Mouse (Mus musculus): ENCODE measurements around the gene Tmem183a. TPM values are rescaled to one million over a fixed set of nuclear protein-coding genes. Genes with fewer than 3 reads are reported as not detected.

Gene Tmem183a
- total and polyA plus RNA-seq, 3 experiments: 37.8 to 94.0 (median 65.9) TPM

DNA sequence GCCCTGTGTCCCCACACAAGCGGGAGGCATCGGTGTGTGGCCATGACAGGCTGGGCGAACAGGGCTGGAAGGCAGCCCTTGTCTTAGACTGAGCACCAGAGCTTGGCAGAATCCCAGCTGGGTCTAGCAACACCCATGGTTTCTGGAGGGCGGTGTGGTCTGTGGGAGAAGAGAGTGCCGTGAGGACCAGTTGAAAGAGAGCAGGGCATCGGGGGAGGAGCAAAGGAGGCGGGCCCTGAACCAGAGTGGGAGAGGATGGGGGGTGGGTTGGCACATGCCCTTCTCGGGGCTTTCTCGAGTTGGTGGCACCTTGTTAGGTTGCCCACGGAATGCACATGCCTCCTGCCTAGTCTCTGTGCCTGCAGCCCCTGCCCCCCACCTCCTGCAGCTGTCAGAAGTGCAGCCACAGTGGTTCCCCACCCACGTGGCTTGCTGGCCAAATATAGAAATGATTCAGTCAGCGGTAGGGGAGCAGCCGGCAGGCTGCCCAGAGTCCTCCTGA is 29.0 kb downstream of the Tmem183a start, which contains the start of gene Ppfia4:
Ppfia4 (minus strand) TSS at position 159 of the 502 bp plus-strand sequence.
- no peak for ATAC-seq (ENCODE audit: extremely low read depth, insufficient number of reproducible peaks, low FRiP score, poor library complexity, severe bottlenecking)
- no peak for DNase-seq (ENCODE audit: low spot score)
- H3K27me3 ChIP-seq (ENCODE audit: insufficient read depth, low read length): peaks cover 58% of the 10 kb centered on the region
- H3K36me3 ChIP-seq (replicated peaks): no peaks in the 10 kb centered on the region
- no peaks in the 10 kb centered on the region for H3K9me3 ChIP-seq (replicated peaks)
- H3K4me1 ChIP-seq (ENCODE audit: insufficient read depth, low read depth, low read length): peaks cover 11% of the 10 kb centered on the region
- TF ChIP-seq TAL1 (conservative IDR thresholded peaks at IDR 0.05; ENCODE audit: low read depth, low read length) (no peak), POLR2AphosphoS5 (IDR thresholded peaks at IDR 0.05; ENCODE audit: insufficient replicate concordance, low read depth, low read length) (no peak), GATA2 (IDR thresholded peaks at IDR 0.05; ENCODE audit: borderline replicate concordance, low read depth, low read length) (no peak), GATA1 (IDR thresholded peaks at IDR 0.05; ENCODE audit: borderline replicate concordance, low read length) (no peak), CTCF (IDR thresholded peaks at IDR 0.05; ENCODE audit: low read depth, low read length) (no peak)
- H3K4me3 ChIP-seq (ENCODE audit: low read depth, low read length): no peak within 1 kb of the TSS

DNA sequence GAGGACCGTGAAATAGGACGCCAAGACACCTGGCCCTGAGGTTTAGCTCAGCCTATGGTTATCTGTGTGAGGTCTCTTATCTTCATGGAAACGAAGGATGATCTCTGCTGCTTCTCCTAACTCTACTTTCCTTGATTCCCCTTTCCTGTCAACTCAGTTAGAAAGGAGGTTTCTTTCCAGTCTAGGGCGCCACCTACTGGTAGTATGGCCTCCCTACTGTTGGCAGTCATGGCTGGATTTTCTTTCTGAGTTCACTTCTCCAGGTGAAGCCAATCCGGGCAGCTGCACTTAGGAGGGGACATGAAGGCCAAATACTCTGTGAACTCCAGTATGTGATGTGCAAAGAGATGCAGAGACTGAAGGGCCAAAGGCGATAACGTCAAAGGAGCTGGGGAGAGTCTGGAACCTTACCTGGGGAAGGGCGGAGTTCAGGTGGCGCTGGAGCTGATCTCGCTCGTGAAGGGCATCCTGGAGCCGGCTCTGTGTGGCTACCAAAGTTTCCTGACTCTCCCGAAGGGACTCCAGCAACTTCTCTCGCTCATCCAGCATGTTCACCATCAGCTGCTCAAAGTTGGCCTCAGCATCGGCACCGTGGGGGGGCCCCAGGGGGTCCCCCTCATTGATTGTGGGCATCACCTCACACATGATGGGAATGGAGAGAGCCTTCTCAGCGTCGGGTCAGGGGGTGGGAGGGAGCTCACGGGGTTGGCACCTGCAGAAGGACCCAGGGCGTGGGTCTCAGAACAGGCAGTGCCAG is 29.7 kb downstream of the Tmem183a start:
- ATAC-seq (ENCODE audit: extremely low read depth, insufficient number of reproducible peaks, low FRiP score, poor library complexity, severe bottlenecking): no peak
- peak; percentile 82 for DNase-seq (ENCODE audit: low spot score)
- H3K9me3 ChIP-seq (replicated peaks): no peaks in the 10 kb centered on the region
- H3K4me3 ChIP-seq (ENCODE audit: low read depth, low read length): no peak overlapping the region
- no peaks in the 10 kb centered on the region for H3K36me3 ChIP-seq (replicated peaks)
- peaks cover 11% of the 10 kb centered on the region for H3K4me1 ChIP-seq (ENCODE audit: insufficient read depth, low read depth, low read length)
- TF ChIP-seq CTCF (IDR thresholded peaks at IDR 0.05; ENCODE audit: low read depth, low read length) (peak; percentile 95), GATA1 (IDR thresholded peaks at IDR 0.05; ENCODE audit: borderline replicate concordance, low read length) (no peak), GATA2 (IDR thresholded peaks at IDR 0.05; ENCODE audit: borderline replicate concordance, low read depth, low read length) (no peak), POLR2AphosphoS5 (IDR thresholded peaks at IDR 0.05; ENCODE audit: insufficient replicate concordance, low read depth, low read length) (no peak), TAL1 (conservative IDR thresholded peaks at IDR 0.05; ENCODE audit: low read depth, low read length) (no peak)
- H3K27me3 ChIP-seq (ENCODE audit: insufficient read depth, low read length): peaks cover 54% of the 10 kb centered on the region

DNA sequence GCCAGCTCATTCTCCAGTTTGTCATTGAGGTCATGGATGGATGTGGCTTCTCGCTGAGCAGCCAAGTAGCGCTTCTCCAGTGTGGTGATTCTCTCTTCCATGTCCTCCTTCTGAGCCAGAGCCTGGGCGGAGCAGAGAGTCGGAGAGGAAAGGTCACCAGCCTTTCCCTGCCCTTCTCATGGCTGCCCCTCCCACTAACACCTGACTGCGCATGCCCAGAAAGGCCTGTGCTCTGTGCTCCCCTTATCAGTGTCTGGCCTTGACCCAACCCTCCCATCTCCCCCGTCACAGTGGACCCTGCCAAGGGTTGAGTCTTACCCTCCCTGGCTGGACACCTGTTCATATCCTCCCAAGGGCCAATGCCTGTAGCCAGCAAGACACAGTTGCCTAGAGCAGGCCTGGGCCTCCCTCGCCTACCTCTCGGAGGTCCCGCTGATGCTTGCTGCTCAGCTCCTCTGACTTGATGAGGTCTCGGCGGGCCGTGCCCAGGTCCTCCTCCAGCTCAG is 34.9 kb downstream of the Tmem183a start:
- ATAC-seq (ENCODE audit: extremely low read depth, insufficient number of reproducible peaks, low FRiP score, poor library complexity, severe bottlenecking): no peak
- Histone ChIP-seq H3K27me3 (ENCODE audit: insufficient read depth, low read length) (peaks cover 51% of the 10 kb centered on the region), H3K9me3 (replicated peaks) (no peaks in the 10 kb centered on the region), H3K4me1 (ENCODE audit: insufficient read depth, low read depth, low read length) (peaks cover 4% of the 10 kb centered on the region; the same call in 1 of the 2 replicates), H3K4me3 (ENCODE audit: low read depth, low read length) (no peak overlapping the region), H3K36me3 (replicated peaks) (no peaks in the 10 kb centered on the region)
- TF ChIP-seq TAL1 (conservative IDR thresholded peaks at IDR 0.05; ENCODE audit: low read depth, low read length) (no peak), POLR2AphosphoS5 (IDR thresholded peaks at IDR 0.05; ENCODE audit: insufficient replicate concordance, low read depth, low read length) (no peak), GATA2 (IDR thresholded peaks at IDR 0.05; ENCODE audit: borderline replicate concordance, low read depth, low read length) (no peak), GATA1 (IDR thresholded peaks at IDR 0.05; ENCODE audit: borderline replicate concordance, low read length) (no peak), CTCF (IDR thresholded peaks at IDR 0.05; ENCODE audit: low read depth, low read length) (no peak)
- no peak for DNase-seq (ENCODE audit: low spot score)

DNA sequence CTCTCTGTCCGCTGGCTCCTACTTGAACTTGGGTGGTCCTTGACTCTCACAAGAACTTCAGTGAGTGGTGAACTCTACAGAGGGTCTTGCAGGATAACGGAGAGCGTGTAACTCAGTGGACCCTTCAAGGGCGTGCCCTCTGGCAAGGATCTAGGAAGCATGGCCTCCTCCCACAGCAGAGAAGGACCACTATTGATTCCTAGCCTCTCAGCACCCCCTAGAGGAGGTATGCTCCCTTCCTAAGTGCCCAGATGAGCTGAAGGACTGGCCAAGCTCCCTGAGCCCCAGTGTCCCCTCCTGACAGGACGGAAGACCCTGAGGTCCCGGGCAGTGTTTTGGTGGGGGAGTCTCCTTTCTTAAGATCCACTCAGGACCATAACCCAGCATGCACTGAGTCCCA is 39.2 kb downstream of the Tmem183a start:
- DNase-seq (ENCODE audit: low spot score): no peak
- peaks cover 4% of the 10 kb centered on the region; the same call in 1 of the 2 replicates for H3K4me1 ChIP-seq (ENCODE audit: insufficient read depth, low read depth, low read length)
- peaks cover 50% of the 10 kb centered on the region for H3K27me3 ChIP-seq (ENCODE audit: insufficient read depth, low read length)
- no peaks in the 10 kb centered on the region for H3K9me3 ChIP-seq (replicated peaks)
- TF ChIP-seq TAL1 (conservative IDR thresholded peaks at IDR 0.05; ENCODE audit: low read depth, low read length): no peak
- TF ChIP-seq POLR2AphosphoS5 (IDR thresholded peaks at IDR 0.05; ENCODE audit: insufficient replicate concordance, low read depth, low read length): no peak
- no peak for TF ChIP-seq GATA2 (IDR thresholded peaks at IDR 0.05; ENCODE audit: borderline replicate concordance, low read depth, low read length)
- TF ChIP-seq CTCF (IDR thresholded peaks at IDR 0.05; ENCODE audit: low read depth, low read length): no peak
- no peak for TF ChIP-seq GATA1 (IDR thresholded peaks at IDR 0.05; ENCODE audit: borderline replicate concordance, low read length)
- no peak for ATAC-seq (ENCODE audit: extremely low read depth, insufficient number of reproducible peaks, low FRiP score, poor library complexity, severe bottlenecking)
- H3K36me3 ChIP-seq (replicated peaks): no peaks in the 10 kb centered on the region
- H3K4me3 ChIP-seq (ENCODE audit: low read depth, low read length): no peak overlapping the region

DNA sequence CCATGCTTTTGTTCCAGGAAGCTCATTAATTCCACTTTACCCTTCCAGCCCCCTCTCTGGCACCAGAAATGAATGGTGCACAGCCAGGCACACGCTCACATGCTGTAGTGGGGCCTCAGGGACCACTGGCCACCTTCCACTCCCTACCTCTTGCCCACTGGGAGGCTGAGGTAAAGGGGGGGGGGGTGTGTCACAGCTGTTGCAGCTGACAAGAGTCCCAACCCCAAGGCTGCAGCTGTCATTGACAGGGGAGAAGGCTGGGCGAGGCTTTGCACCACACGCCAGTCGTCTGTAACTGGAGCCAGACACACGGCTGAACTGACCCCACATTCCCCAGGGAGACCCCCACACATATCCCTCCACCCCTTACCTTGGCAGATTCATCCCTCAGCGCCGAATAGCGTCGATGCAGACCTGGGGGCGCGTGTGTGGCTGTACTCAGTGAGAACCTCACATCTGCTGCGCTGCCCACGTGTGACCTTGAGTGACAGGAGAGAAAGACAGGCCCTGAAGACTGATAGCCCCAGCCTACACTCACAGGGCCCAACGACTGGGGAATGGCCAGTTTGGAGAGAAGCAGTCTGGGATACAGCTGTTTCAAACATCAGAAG is 41.0 kb downstream of the Tmem183a start:
- no peak overlapping the region for H3K4me3 ChIP-seq (ENCODE audit: low read depth, low read length)
- H3K36me3 ChIP-seq (replicated peaks): no peaks in the 10 kb centered on the region
- no peak for TF ChIP-seq POLR2AphosphoS5 (IDR thresholded peaks at IDR 0.05; ENCODE audit: insufficient replicate concordance, low read depth, low read length)
- no peak for TF ChIP-seq CTCF (IDR thresholded peaks at IDR 0.05; ENCODE audit: low read depth, low read length)
- TF ChIP-seq GATA2 (IDR thresholded peaks at IDR 0.05; ENCODE audit: borderline replicate concordance, low read depth, low read length): no peak
- no peak for TF ChIP-seq GATA1 (IDR thresholded peaks at IDR 0.05; ENCODE audit: borderline replicate concordance, low read length)
- TF ChIP-seq TAL1 (conservative IDR thresholded peaks at IDR 0.05; ENCODE audit: low read depth, low read length): no peak
- DNase-seq (ENCODE audit: low spot score): no peak
- peaks cover 56% of the 10 kb centered on the region for H3K27me3 ChIP-seq (ENCODE audit: insufficient read depth, low read length)
- peaks cover 4% of the 10 kb centered on the region; the same call in 1 of the 2 replicates for H3K4me1 ChIP-seq (ENCODE audit: insufficient read depth, low read depth, low read length)
- no peaks in the 10 kb centered on the region for H3K9me3 ChIP-seq (replicated peaks)
- no peak for ATAC-seq (ENCODE audit: extremely low read depth, insufficient number of reproducible peaks, low FRiP score, poor library complexity, severe bottlenecking)

DNA sequence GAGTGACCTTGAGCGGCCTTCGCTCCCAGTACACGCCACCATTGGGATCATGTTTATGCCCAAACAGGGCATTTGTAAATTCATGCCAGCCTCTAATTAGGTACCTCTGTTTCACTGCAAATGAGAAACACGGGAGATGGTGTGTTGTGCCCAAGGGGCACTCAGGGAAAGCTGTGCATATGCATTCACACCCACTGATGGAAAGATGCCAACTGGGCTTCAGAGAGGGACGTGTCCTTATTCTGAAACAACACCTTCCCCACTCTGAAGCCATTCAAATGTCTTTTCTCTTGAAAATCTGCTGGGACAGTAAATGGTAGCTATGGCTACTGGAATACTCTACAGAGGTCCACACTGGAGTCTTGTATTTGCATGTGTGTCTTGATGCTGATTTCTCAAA is 43.5 kb downstream of the Tmem183a start:
- DNase-seq (ENCODE audit: low spot score): no peak
- peaks cover 4% of the 10 kb centered on the region; the same call in 1 of the 2 replicates for H3K4me1 ChIP-seq (ENCODE audit: insufficient read depth, low read depth, low read length)
- TF ChIP-seq GATA2 (IDR thresholded peaks at IDR 0.05; ENCODE audit: borderline replicate concordance, low read depth, low read length) (no peak), GATA1 (IDR thresholded peaks at IDR 0.05; ENCODE audit: borderline replicate concordance, low read length) (no peak), TAL1 (conservative IDR thresholded peaks at IDR 0.05; ENCODE audit: low read depth, low read length) (no peak), CTCF (IDR thresholded peaks at IDR 0.05; ENCODE audit: low read depth, low read length) (no peak), POLR2AphosphoS5 (IDR thresholded peaks at IDR 0.05; ENCODE audit: insufficient replicate concordance, low read depth, low read length) (no peak)
- H3K9me3 ChIP-seq (replicated peaks): no peaks in the 10 kb centered on the region
- no peak for ATAC-seq (ENCODE audit: extremely low read depth, insufficient number of reproducible peaks, low FRiP score, poor library complexity, severe bottlenecking)
- no peak overlapping the region for H3K4me3 ChIP-seq (ENCODE audit: low read depth, low read length)
- H3K36me3 ChIP-seq (replicated peaks): no peaks in the 10 kb centered on the region
- H3K27me3 ChIP-seq (ENCODE audit: insufficient read depth, low read length): peaks cover 53% of the 10 kb centered on the region
